Mouse (Mus musculus) midbrain, postnatal 0 days (tissue): ENCODE results near the gene Ak4. TPM values are rescaled to one million over a fixed set of nuclear protein-coding genes. Genes with fewer than 3 reads are reported as not detected.

Experiments used
- ATAC-seq: fragments of 200-750 bp; cut with Nextera tagmentation; 2 replicates; pipeline ENCODE4 v1.8.0; 2017; ENCODE audit warnings: moderate number of reproducible peaks, mild to moderate bottlenecking, moderate TSS enrichment, moderate library complexity; ENCODE audit not compliant: low FRiP score
- DNase-seq: peaks from one replicate; pipeline ENCODE4 v3.0.0-alpha.2; 2015; ENCODE audit warnings: low spot score
- H3K27ac ChIP-seq: fragments of 300-500 bp; sonication (generic); 2 replicates; pipeline ENCODE4 v1.5.1; 2014; ENCODE audit warnings: low read depth, mild to moderate bottlenecking, low read length, mixed read lengths
- H3K27me3 ChIP-seq: fragments of 300-500 bp; sonication (generic); 2 replicates; pipeline ENCODE4 v1.6.1; 2014; ENCODE audit warnings: low read length, control low read depth, mixed read lengths; ENCODE audit not compliant: insufficient read depth
- H3K36me3 ChIP-seq: fragments of 300-500 bp; sonication (generic); 2 replicates; pipeline ENCODE4 v1.6.1; 2014; ENCODE audit warnings: low read length, control low read depth, mixed read lengths; ENCODE audit not compliant: insufficient read depth
- H3K4me1 ChIP-seq: fragments of 300-500 bp; sonication (generic); 2 replicates; pipeline ENCODE4 v1.6.1; 2014; ENCODE audit warnings: mild to moderate bottlenecking, control low read depth, antibody characterized with exemption, low read length, mixed read lengths; ENCODE audit not compliant: insufficient read depth
- H3K4me2 ChIP-seq: fragments of 300-500 bp; sonication (generic); 2 replicates; pipeline ENCODE4 v1.6.1; 2014; ENCODE audit warnings: low read depth, mild to moderate bottlenecking, low read length, mixed read lengths; ENCODE audit not compliant: poor library complexity, severe bottlenecking
- H3K4me3 ChIP-seq: fragments of 300-500 bp; sonication (generic); 2 replicates; pipeline ENCODE4 v1.5.1; 2014; ENCODE audit warnings: low read depth, mild to moderate bottlenecking, low read length, moderate library complexity
- H3K9ac ChIP-seq: fragments of 300-500 bp; sonication (generic); replicated peaks from 2 replicates; pipeline ENCODE4 v1.6.1; 2014; ENCODE audit warnings: mild to moderate bottlenecking, low read length, moderate library complexity, mixed read lengths; ENCODE audit not compliant: poor library complexity, severe bottlenecking
- H3K9me3 ChIP-seq: fragments of 300-500 bp; sonication (generic); 2 replicates; pipeline ENCODE4 v1.6.1; 2016; ENCODE audit warnings: low read length, control low read depth
- CTCF ChIP-seq: IDR thresholded peaks from 2 replicates; pipeline ENCODE4 v1.5.1; 2016; ENCODE audit warnings: antibody characterized with exemption, mild to moderate bottlenecking
- WGBS: fragments of 180-500 bp; shearing (Covaris S2); extraction: QIAGEN DNeasy Blood & Tissue Kit; methylation state at CpG from one replicate; pipeline ENCODE4 v1.1.7; 2014; 5-methylcytosine and 5-hydroxymethylcytosine counted together
- polyA plus RNA-seq: library from polyadenylated mRNA; unstranded; fragments of >200 nt; fragmentation: Nextera tagmentation; extraction: Ambion mirVana; gene quantifications from 2 replicates; pipeline ENCODE4 v1.2.1, GENCODE M21; 2015
- total RNA-seq: library from RNA; depleted of rRNA; stranded (reverse); fragments of >200 nt; gene quantifications from 2 replicates; pipeline ENCODE4 v1.2.3, GENCODE M21; 2014

Ak4 gene
- total and polyA plus RNA-seq, 2 experiments from 2014 or later = 5.0 to 11.8 TPM

DNA sequence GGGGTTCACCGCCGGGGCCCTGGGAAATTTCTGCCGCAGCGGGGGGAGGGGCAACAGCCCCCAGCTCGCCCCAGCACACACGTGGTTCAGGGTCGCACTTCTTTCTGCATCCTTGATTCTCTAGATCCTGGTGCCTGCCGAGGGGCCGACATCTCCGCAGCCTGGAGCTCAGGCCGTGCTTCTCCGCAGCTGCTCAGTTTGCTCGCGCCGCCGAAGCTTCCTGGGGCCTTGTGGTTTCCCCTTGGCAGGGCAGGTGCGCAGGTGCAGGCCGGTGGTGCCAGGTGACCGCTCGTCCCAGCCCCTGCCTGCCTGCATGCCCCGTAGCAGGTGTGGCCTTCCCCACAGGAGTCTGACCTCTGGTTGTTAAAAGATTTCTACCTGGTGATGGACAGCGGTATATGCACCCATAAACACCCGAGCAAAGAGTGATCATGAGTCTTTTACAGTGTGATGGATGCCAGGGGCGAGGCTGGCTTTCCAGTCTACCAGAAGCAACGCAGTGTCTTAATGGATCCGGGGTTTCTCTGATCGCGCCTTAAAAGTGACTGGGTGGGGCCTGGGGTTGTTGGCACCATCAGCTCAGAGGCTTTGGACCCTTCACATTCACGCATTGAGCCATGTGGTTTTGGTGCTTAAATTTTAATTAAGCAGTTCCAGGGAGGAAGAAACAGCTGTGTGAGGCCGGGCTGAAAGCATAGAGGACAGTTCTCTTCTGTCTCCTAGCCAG is 89.9 kb downstream of the Ak4 start:
- Histone ChIP-seq H3K4me1 (peaks cover 7% of the 10 kb centered on the region; the same call in 1 of the 2 replicates), H3K36me3 (no peaks in the 10 kb centered on the region), H3K4me3 (peak overlapping the region; percentile 57), H3K9me3 (no peaks in the 10 kb centered on the region), H3K27ac (peak overlapping the region; percentile 79), H3K4me2 (peak overlapping the region; percentile 91), H3K27me3 (no peaks in the 10 kb centered on the region), H3K9ac (peak overlapping the region; percentile 74)
- TF ChIP-seq CTCF = no peak
- DNase-seq = peak; percentile 39
- ATAC-seq = peak; percentile 67
- WGBS = 2% methylated on average over 30 of the region's 30 CpGs

DNA sequence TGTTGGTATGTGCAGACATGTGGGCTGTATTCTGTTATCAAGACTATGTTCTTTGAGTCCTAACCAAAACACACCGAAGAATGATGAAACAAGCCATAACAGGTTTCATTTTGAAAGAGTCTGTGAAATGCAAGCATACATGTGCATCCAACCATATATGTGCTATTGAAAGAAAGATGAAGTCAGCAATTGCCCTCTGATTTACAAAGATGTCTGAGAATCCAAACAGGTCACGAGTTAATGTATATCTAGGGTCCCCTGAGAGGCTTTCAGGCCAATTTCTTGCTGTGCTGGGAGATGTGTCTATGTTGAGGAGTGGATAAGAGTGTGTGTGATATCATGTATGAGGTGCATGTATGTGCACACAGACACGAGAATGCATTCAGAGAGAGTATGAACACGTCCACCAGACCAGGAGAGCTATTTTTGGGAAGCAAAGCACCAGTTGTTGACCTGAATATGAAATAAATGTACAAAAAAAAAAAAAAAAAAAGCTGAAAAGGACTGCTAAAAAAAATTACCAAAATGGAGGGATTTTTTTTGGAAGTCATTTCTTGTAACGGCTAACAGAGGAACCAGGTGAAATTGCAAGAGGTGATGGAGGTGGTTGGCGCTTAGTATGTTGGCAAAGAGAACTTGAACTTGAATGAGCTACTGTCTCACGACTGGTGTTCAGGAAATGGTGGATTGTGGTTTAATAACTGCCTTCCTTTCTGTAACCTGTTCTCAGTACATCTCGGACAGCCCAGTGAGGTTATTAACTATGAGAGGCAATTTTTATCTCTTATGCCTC is 91.2 kb downstream of the Ak4 start:
- TF ChIP-seq CTCF = no peak
- Histone ChIP-seq H3K4me3 (peak overlapping the region; percentile 57; the same call in 1 of the 2 replicates), H3K9me3 (no peaks in the 10 kb centered on the region), H3K27ac (no peak overlapping the region), H3K9ac (no peak overlapping the region), H3K4me2 (peak overlapping the region; percentile 91), H3K4me1 (peaks cover 7% of the 10 kb centered on the region; the same call in 1 of the 2 replicates), H3K36me3 (no peaks in the 10 kb centered on the region), H3K27me3 (no peaks in the 10 kb centered on the region)
- no peak for DNase-seq
- 86% methylated on average over 8 of the region's 8 CpGs for WGBS
- ATAC-seq = no peak

DNA sequence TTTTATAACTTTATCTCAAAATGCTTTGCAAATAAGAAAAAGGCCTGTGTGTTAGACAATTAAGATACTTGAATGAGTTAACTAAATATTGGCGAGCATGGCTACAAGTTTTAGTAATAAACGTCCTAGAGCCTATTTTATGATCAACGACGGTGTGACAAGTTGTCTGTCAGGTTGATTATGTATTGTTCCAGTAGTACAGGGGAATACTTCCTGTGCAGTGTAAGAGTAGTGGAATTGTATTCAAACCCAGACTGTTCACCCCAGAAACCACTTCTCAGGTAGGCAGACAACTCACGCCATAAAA is 91.8 kb downstream of the Ak4 start:
- no peak for TF ChIP-seq CTCF

DNA sequence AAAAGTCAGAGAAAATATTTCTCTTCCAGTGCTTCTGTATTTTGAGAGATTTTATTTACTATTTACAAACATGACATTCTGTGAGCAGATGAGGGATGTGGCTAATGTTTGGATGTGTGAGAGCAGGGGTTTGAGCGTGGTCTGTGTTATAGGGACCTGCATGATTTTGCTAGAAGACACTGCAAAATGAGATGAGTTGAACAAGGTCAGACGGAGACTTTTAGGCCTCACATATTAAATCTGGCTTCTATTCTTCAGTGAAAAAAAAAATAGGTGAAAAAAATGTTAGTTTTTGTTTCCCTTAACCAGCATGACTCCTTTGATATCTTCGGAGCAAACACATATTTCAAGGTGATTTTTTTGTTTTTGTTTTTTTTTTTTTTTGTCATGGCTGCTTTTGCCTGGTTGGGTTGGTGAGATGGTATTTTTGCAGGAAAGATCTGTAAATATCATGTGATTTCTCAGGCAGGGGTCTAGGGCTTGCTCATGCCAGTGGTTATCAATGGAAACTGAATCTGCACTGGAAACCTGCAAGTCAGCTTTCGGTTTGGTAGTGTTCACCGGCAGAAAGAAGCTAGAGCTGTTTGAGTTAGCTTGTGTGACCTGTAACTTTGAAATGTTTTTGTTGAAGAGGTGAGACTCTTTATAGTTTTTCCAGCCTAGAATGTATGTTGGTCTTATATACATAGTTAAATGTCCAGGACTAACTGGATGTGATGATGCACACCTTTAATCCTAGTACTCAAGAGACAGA is 92.9 kb downstream of the Ak4 start:
- DNase-seq = no peak
- H3K4me2 ChIP-seq = no peak overlapping the region
- WGBS = 88% methylated on average over 5 of the region's 5 CpGs

More for the DNA sequence above, 91.8 kb downstream of the Ak4 start:
- Histone ChIP-seq H3K9ac (no peak overlapping the region), H3K27ac (no peak overlapping the region), H3K36me3 (no peaks in the 10 kb centered on the region), H3K9me3 (no peaks in the 10 kb centered on the region), H3K4me2 (no peak overlapping the region), H3K4me1 (peaks cover 7% of the 10 kb centered on the region; the same call in 1 of the 2 replicates), H3K27me3 (no peaks in the 10 kb centered on the region), H3K4me3 (no peak overlapping the region)
- DNase-seq = no peak
- WGBS = 84% methylated on average over 5 of the region's 5 CpGs
- no peak for ATAC-seq

DNA sequence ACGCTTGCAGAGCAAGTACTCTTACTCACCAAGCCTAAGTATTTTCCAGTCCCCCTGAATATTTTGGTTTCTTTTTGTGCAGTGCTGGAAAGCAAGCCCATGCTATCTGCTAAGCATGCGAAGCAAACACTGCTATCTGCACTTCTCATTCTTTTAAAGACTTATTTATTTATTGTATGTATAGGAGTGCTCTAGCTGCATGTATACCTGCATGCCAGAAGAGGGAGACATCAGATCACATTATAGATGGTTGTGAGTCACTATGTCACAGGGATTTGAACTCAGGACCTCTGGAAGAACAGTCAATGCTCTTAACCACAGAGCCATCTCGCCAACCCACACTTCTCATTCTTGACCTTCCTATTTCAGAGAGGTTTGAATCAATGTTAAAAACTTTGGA is 94.2 kb downstream of the Ak4 start:
- Histone ChIP-seq H3K4me3 (no peak overlapping the region), H3K4me2 (no peak overlapping the region), H3K9me3 (no peaks in the 10 kb centered on the region), H3K9ac (no peak overlapping the region), H3K27me3 (no peaks in the 10 kb centered on the region), H3K4me1 (peaks cover 5% of the 10 kb centered on the region; the same call in 1 of the 2 replicates), H3K36me3 (no peaks in the 10 kb centered on the region), H3K27ac (no peak overlapping the region)
- 96% methylated on average over 3 of the region's 3 CpGs for WGBS
- DNase-seq (no peak), ATAC-seq (no peak)
- peak; percentile 55 for TF ChIP-seq CTCF

More for the DNA sequence above, 92.9 kb downstream of the Ak4 start:
- Histone ChIP-seq H3K4me3 (no peak overlapping the region), H3K9me3 (no peaks in the 10 kb centered on the region), H3K4me1 (peaks cover 7% of the 10 kb centered on the region; the same call in 1 of the 2 replicates), H3K9ac (no peak overlapping the region), H3K27me3 (no peaks in the 10 kb centered on the region), H3K27ac (no peak overlapping the region), H3K36me3 (no peaks in the 10 kb centered on the region)
- no peak for ATAC-seq
- no peak for TF ChIP-seq CTCF
